Mouse (Mus musculus) c-Kit-positive CD71-positive TER-119-positive erythroid progenitor cells, embryonic 14.5 days (primary cell): ENCODE measurements at regions not wholly inside any gene's neighbourhood (a gene's known extent, or its start where the extent isn't known, plus 50 kb on each side); places are given as distances from the start of the nearest gene placed in this dataset.
"Not testable (repeated sequence)": the region's sequence is repeated elsewhere in the genome, so short reads cannot be mapped to it uniquely, and the experiment has no call there.

Source experiments
- DNase-seq: peaks from one replicate; pipeline ENCODE4 v3.0.0-alpha.2; 2013; ENCODE audit warnings: low spot score

GRCm38 (mm10) chr10:8136662-8137061 lies 180.6 kb upstream of the Tab2 start:
- no peak for DNase-seq

- DNase-seq, result no peak
Measured at GRCm38 (mm10) chr10:8135272-8135671, 179.2 kb upstream of the Tab2 start.

GRCm38 (mm10) chr10:8134398-8134797 lies 178.4 kb upstream of the Tab2 start:
- no peak for DNase-seq

GRCm38 (mm10) chr10:8133451-8133952 lies 177.5 kb upstream of the Tab2 start:
- DNase-seq, result no peak

GRCm38 (mm10) chr10:8132795-8133194 lies 176.8 kb upstream of the Tab2 start:
- DNase-seq, result no peak

GRCm38 (mm10) chr10:8130472-8131241 lies 174.6 kb upstream of the Tab2 start:
- DNase-seq, result peak; percentile 59

- DNase-seq, result no peak
Measured at GRCm38 (mm10) chr10:8130057-8130456, 174.0 kb upstream of the Tab2 start.

GRCm38 (mm10) chr10:8124124-8124523 lies 168.1 kb upstream of the Tab2 start:
- no peak for DNase-seq

GRCm38 (mm10) chr10:8121895-8122294 lies 165.9 kb upstream of the Tab2 start:
- DNase-seq, result no peak

GRCm38 (mm10) chr10:8116821-8117220 lies 160.8 kb upstream of the Tab2 start:
- DNase-seq, result no peak

GRCm38 (mm10) chr10:8114932-8115331 lies 158.9 kb upstream of the Tab2 start:
- DNase-seq, result not testable (repeated sequence)

- no peak for DNase-seq
Measured at GRCm38 (mm10) chr10:8114530-8114929, 158.5 kb upstream of the Tab2 start.

- DNase-seq, result no peak
Measured at GRCm38 (mm10) chr10:8100489-8100888, 144.5 kb upstream of the Tab2 start.

GRCm38 (mm10) chr10:8095924-8096323 lies 139.9 kb upstream of the Tab2 start:
- no peak for DNase-seq

GRCm38 (mm10) chr10:8095206-8095605 lies 139.2 kb upstream of the Tab2 start:
- no peak for DNase-seq

GRCm38 (mm10) chr10:8091871-8092552 lies 136.0 kb upstream of the Tab2 start:
- no peak for DNase-seq

GRCm38 (mm10) chr10:8089296-8089695 lies 133.3 kb upstream of the Tab2 start:
- no peak for DNase-seq

GRCm38 (mm10) chr10:8088737-8089136 lies 132.7 kb upstream of the Tab2 start:
- DNase-seq, result no peak

GRCm38 (mm10) chr10:8088321-8088720 lies 132.3 kb upstream of the Tab2 start:
- DNase-seq, result no peak

GRCm38 (mm10) chr10:8087106-8087505 lies 131.1 kb upstream of the Tab2 start:
- no peak for DNase-seq

- no peak for DNase-seq
Measured at GRCm38 (mm10) chr10:8086442-8086841, 130.4 kb upstream of the Tab2 start.

GRCm38 (mm10) chr10:8077904-8078811 lies 122.1 kb upstream of the Tab2 start:
- no peak for DNase-seq
